Mouse (Mus musculus): ENCODE measurements at regions not wholly inside any gene's neighbourhood (a gene's known extent, or its start where the extent isn't known, plus 50 kb on each side); places are given as distances from the start of the nearest gene placed in this dataset.

DNA sequence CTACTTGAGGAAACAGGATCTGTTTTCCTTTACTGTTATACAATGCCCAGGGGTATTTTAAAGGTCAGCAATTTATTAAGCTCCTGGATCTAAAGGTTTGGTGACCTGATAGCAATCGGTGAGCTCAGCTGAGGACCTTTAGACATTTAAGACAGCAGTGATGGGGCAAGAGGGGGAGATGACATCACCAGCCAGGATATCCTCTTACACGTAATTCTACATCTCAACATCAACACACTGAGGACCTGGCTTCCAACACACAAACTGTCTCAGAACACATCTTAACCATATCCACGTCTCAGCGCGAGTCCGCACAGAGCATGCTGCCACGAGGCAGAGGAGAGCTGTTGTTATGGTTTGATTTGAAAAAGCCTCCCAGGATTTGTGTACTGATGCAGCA lies 69.2 kb downstream of the Nhlrc3 start:
- no peak for DNase-seq (ENCODE audit: low spot score in 2 of 2)

DNA sequence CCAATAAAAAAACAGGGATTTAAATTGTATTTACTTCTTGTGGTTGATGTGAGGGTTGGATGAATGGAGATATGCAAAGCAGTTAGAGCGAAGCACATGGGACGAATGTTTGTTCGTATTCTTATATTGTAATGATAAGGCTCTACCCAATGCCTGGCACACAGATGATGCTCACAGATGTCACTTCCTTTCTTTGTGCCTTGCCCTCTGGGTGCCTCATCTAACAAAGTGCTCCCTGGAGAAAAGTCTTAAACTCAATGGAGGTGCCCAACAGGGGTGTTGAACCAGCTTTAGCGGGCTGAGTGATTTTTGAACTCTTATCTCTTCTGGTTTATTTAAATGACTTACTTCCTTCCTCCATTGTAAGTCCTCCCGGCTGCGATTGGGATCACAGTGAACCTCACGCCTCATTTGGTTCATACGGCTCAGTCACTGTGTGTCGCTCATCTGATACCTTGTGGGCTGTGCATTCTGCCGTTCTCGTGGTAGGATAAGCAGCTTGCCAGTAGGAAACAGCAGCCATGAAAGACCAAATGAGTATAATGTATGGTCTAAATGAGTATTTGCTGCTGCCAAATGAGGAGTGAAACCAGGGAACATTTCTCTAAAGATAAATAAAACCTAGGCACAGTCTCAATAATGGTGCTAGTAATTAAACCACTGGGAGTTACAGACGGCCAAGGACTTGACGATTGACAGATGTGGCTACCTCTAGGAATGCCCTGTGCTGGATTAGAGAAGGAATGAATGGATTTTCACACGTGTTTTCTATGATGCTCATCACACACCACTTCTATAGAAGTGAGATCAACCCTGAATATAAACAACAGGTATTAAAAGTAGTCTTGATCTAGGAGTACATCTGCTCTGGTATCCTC lies 81.2 kb downstream of the Nhlrc3 start:
- no peak for DNase-seq (ENCODE audit: low spot score in 2 of 2)

DNA sequence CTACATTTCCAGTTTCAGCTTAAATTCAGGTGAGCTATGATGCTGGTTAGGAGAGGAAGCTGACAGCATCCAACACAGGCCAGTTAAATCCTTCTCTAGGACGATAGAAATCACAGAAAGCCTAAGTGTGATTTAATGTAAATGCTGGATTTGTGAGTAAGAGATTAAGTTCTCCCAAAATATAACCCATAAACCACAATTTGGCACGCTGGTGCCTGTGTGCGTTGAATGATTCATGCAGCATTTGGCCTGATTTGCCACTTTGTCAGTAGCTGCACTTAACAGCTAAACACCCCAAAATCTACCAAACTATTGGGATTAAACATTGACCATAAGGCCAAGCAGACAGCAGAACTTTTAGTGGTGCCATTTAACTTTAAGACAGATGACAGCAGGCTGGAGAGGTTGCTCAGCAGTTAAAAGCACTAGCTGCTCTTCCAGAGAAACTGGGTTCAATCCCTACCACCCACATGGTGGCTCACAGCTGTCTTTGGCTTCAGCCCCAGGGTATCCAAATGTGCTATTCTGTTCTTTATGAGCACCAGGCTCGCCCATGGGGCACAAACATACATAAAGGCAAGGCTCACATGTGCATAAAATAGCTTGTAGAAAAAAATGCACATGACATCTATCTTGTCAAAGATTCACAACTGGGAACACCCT lies 83.5 kb downstream of the Nhlrc3 start:
- DNase-seq (ENCODE audit: low spot score in 2 of 2) = peak in 1 of 2 experiments; percentile 12

DNA sequence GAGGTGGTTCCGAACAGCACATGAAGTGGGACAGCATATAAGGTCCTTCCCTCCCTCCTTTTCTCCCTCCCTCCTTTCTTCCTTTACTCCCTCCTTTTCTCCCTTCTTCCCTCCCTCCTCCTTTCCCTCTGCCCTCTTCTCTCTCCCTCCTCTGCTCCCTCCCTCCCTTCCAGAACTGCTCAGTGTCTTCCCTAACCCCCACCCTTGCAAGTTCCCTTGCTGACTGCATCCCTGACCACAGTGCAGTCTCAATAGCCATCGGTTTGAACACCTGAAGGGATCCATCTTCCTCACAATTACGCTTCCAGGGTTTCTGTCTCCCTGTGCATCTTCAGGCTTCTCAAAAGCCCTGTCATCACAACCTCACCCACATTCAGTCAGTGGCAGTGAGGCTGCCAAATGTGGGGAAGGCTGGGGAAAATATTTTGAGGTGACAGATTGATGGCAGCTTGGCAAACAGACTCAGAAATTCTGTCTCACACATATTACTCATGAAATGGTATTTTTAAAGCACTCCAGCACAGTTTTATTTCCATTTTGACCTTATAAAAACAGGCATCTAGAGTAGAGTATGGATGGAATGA lies 86.2 kb downstream of the Nhlrc3 start:
- peak; percentile 6 to 29 for DNase-seq (ENCODE audit: low spot score in 2 of 2)

DNA sequence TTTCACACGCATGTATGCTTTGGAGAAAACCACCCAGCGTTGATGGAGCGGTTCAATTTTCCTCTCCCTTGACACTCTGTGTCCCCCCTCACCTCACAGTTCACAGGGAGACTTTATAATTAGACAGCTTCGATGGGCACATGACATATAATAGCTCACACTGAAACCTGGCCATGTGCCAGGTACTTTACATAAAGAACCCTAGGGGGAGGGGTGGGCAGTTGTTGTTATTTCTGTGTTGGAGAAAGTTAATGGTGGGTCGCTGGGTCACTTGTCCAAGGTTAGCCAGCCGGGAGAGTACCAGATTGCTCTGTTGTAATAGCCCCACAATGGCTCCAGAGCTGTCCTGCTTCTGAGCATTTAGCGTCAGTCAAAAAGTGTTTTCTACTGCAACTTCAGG lies 90.2 kb downstream of the Nhlrc3 start:
- no peak for DNase-seq (ENCODE audit: low spot score in 2 of 2)

GRCm38 (mm10) chr3:53371910-53372309 lies 91.2 kb downstream of the Nhlrc3 start:
- DNase-seq (ENCODE audit: low spot score in 2 of 2) = no peak

DNA sequence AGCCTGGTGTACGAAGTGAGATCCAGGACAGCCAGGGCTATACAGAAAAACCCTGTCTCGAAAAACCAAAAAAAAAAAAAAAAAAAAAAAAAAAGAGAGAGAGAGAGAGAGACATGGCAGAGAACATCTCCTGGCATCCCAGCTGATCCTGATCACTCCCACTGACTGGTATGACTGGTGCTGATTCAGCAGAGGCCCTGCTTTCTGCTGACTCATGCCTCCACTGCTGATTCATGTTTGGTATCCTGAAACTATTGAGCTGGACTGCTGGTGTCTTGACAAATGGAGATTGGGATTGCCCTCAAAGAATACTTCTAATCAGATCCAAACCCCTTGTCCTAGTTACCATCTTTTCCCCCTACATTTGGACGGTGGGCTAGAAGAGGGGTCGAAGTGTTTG lies 101.9 kb downstream of the Nhlrc3 start:
- no peak for DNase-seq (ENCODE audit: low spot score in 2 of 2)

DNA sequence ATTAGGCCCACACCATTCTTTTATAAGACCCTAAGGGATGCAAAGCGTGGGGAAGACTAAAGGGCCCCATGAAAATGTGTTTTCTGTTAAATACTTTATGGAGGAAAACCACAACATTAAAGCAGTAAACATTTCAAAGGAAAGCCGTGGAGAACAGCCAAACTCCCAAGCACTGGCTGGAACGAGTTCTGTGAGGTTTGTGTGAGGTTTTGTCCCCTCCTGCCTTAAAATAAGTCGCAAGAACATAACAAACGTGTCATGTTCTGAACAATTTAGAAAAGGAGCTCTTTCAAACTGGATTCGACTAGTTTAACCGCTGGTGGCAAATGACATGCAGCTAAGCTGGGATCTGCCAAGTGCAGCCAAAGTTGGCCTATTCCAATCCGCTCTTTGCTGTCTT lies 109.4 kb downstream of the Nhlrc3 start:
- no peak for DNase-seq (ENCODE audit: low spot score in 2 of 2)

- DNase-seq (ENCODE audit: low spot score in 2 of 2) = no peak
Measured at GRCm38 (mm10) chr3:53353282-53353681, 109.8 kb downstream of the Nhlrc3 start.

- no peak for DNase-seq (ENCODE audit: low spot score in 2 of 2)
Measured at GRCm38 (mm10) chr3:53343638-53344037, 119.5 kb downstream of the Nhlrc3 start.

DNA sequence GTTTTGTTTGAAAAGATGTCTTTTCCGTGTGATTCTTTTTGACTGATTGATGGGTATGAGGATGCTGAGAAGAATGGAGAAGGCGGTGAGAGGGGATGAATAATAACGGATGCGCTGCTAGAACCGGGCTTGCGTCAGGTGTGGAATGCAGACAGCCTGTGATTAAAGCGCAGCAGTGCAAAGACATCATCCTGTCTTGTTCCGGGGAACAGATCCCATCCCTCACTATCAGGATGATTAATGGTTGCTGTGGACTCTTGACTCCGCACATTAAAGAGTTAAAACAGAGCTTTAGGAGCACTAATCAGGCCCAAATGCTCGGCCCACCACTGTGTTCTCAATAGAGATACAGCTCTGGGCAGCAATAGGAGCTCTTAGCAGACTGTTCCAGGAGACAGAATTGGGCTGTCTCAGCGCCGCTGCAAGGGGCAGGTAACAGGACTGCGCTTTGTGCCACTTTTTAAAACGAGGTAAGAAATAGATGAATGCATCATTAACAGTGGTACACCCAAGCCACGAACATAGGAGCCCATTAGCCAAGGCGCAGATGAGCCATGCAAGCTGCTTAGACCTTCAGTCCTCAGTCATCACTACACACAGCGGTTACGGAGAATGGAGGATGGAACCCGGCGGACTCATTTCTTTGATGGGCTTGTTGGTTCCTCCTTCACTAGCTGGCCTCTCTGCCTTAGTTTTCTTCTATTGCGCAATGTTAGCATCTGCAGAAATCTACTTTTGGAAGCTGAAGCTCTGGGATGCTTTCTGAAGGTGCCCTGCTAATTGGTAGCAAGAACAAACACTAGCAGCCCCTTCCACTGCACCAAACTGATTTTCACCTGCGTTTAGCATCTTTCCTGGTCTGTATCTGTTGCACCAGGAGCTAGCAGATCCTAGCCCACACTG lies 121.6 kb downstream of the Nhlrc3 start:
- DNase-seq (ENCODE audit: low spot score in 2 of 2) = no peak

DNA sequence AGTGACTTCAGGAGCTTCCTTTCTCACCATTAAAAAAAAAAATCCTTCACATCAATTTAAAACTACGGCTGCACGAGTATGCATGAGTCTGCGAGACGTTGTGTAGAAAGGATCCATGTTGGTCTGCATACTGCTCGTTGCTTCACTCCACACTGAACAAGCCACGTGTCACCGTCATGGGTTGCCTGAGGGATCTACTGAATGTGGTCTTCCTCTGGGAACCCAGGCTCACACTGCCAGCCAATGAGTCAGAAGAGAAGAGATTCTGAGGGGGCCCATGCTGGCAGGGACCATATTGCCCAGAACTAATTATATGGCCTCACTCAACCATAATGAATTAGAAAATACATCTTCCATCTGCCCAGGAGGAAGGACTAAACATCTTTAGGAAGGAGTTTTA lies 124.6 kb downstream of the Nhlrc3 start:
- DNase-seq (ENCODE audit: low spot score in 2 of 2) = no peak

DNA sequence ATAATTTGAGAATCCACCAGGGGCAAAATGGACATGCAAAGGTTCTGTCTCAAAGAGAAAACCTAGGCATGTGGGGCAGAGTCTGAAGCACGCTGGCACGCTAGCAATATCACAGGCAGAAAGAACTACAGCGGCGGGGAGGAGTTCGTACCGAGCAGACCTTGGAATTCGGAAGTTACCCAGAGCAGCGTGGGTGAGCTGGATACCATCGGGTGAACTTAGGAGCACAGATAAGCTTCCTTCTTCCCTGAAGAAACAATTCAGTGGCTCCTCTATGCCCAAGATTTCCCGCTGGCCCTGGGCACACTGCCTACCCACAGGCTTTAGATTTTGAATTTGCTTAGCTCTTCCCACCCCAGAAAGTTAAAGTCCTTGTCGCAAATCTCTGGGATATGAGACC lies 129.1 kb downstream of the Nhlrc3 start:
- no peak for DNase-seq (ENCODE audit: low spot score in 2 of 2)

GRCm38 (mm10) chr3:53329528-53329927 lies 133.6 kb downstream of the Nhlrc3 start:
- DNase-seq (ENCODE audit: low spot score in 2 of 2) = no peak

DNA sequence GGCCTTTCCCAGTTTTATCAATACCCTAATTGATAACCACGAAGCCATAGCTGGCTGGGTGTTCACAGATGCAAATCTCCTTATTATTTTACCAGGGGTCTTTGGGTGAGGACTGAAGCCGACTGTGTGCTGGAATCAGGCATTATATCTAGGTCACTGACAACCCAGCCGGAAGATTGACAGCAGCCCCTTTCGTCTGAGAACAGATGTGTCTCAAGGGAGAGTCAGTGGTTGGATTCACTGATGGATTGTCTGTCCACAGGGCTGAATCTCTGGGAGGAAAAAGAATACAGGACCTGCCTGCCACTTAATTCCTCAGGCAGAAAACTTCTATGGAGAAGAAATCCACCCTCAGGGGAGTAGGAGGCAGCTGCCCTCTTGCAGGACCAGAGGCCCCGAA lies 135.7 kb downstream of the Nhlrc3 start:
- no peak for DNase-seq (ENCODE audit: low spot score in 2 of 2)

GRCm38 (mm10) chr3:53326967-53327366 lies 136.2 kb downstream of the Nhlrc3 start:
- DNase-seq (ENCODE audit: low spot score in 2 of 2) = no peak

DNA sequence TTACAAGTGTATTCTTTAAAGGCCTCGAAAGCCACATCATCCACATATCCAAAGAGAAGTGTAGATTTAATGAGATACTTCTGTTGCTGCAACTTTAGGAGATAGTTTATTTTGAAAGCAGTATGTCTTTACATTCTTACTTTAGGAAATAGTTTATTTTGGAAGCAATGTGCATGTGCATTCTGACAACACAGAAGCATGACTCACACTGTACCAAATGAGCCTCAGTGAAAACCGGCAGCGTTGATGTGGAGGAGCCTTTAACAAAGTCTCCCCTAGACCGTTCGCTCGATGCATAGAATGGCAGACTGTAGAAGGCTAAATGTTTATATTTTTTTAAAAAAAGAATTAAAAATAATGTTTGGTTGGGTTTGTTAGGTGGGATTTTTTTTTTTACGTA lies 138.1 kb downstream of the Nhlrc3 start:
- no peak for DNase-seq (ENCODE audit: low spot score in 2 of 2)

- DNase-seq (ENCODE audit: low spot score in 2 of 2) = no peak
Measured at GRCm38 (mm10) chr3:53324386-53324785, 138.7 kb downstream of the Nhlrc3 start.

- DNase-seq (ENCODE audit: low spot score in 2 of 2) = no peak
Measured at GRCm38 (mm10) chr3:53315449-53315848, 147.7 kb downstream of the Nhlrc3 start.
